Mouse (Mus musculus) liver, embryonic 13.5 days (tissue): ENCODE results near the gene Lrp2. TPM values are rescaled to one million over a fixed set of nuclear protein-coding genes. Genes with fewer than 3 reads are reported as not detected.
A peak's percentile ranks its signal among the peaks of the same experiment; 100 is the strongest.

Experiments
- ATAC-seq: fragments of 200-750 bp; cut with Nextera tagmentation; 2 replicates; pipeline ENCODE4 v1.8.0; 2017; ENCODE audit warnings: low read depth, mild to moderate bottlenecking, moderate number of reproducible peaks, moderate library complexity
- DNase-seq: peaks from one replicate; pipeline ENCODE4 v3.0.0; 2022
- H3K27ac ChIP-seq: fragments of 300-500 bp; sonication (generic); 2 replicates; pipeline ENCODE4 v1.5.1; 2015; ENCODE audit warnings: moderate library complexity, mild to moderate bottlenecking, inconsistent platforms
- H3K27me3 ChIP-seq: fragments of 300-500 bp; sonication (generic); 2 replicates; pipeline ENCODE4 v1.6.1; 2015; ENCODE audit warnings: mild to moderate bottlenecking, inconsistent platforms
- H3K36me3 ChIP-seq: fragments of 300-500 bp; sonication (generic); 2 replicates; pipeline ENCODE4 v1.6.1; 2015; ENCODE audit warnings: mild to moderate bottlenecking, inconsistent platforms
- H3K4me1 ChIP-seq: fragments of 300-500 bp; sonication (generic); replicated peaks from 2 replicates; pipeline ENCODE4 v1.6.1; 2015; ENCODE audit warnings: inconsistent platforms
- H3K4me2 ChIP-seq: fragments of 300-500 bp; sonication (generic); 2 replicates; pipeline ENCODE4 v1.6.1; 2015; ENCODE audit warnings: inconsistent platforms, mild to moderate bottlenecking, moderate library complexity
- H3K4me3 ChIP-seq: fragments of 300-500 bp; sonication (generic); replicated peaks from 2 replicates; pipeline ENCODE4 v1.5.1; 2015; ENCODE audit warnings: mild to moderate bottlenecking, inconsistent platforms
- H3K9ac ChIP-seq: fragments of 300-500 bp; sonication (generic); 2 replicates; pipeline ENCODE4 v1.6.1; 2015; ENCODE audit warnings: mild to moderate bottlenecking, inconsistent platforms
- H3K9me3 ChIP-seq: fragments of 300-500 bp; sonication (generic); replicated peaks from 2 replicates; pipeline ENCODE4 v1.6.1; 2016; ENCODE audit warnings: inconsistent platforms
- WGBS: fragments of 180-500 bp; shearing (Covaris S2); methylation state at CpG from one replicate; pipeline ENCODE4 v1.1.7; 2015; ENCODE audit not compliant: insufficient replicate concordance; 5-methylcytosine and 5-hydroxymethylcytosine counted together
- polyA plus RNA-seq: library from polyadenylated mRNA; unstranded; fragments of >200 nt; fragmentation: Nextera tagmentation; extraction: Ambion mirVana; gene quantifications from 2 replicates; pipeline ENCODE4 v1.2.1, GENCODE M21; 2015

Lrp2 gene
- polyA plus RNA-seq, 1 experiment from 2014 or later, result 0.06 TPM

GRCm38 (mm10) chr2:69603726-69604393 is 18.0 kb upstream of the Lrp2 start:
- Histone ChIP-seq H3K36me3 (no peaks in the 10 kb centered on the region), H3K9me3 (no peaks in the 10 kb centered on the region), H3K27me3 (no peaks in the 10 kb centered on the region), H3K9ac (no peak overlapping the region), H3K4me2 (no peak overlapping the region), H3K27ac (no peak overlapping the region), H3K4me3 (no peak overlapping the region), H3K4me1 (no peaks in the 10 kb centered on the region)
- DNase-seq, result no peak
- ATAC-seq, result no peak
- WGBS, result 66% methylated on average over 7 of the region's 7 CpGs

GRCm38 (mm10) chr2:69593168-69593567 is 7.3 kb upstream of the Lrp2 start:
- Histone ChIP-seq H3K27ac (no peak overlapping the region), H3K4me2 (no peak overlapping the region), H3K9ac (no peak overlapping the region), H3K4me3 (no peak overlapping the region), H3K9me3 (no peaks in the 10 kb centered on the region), H3K27me3 (peaks cover 20% of the 10 kb centered on the region), H3K4me1 (no peaks in the 10 kb centered on the region), H3K36me3 (no peaks in the 10 kb centered on the region)
- ATAC-seq (no peak), DNase-seq (no peak)
- WGBS, result 73% methylated on average over 2 of the region's 2 CpGs

- Histone ChIP-seq H3K27ac (no peak overlapping the region), H3K27me3 (peaks cover 26% of the 10 kb centered on the region), H3K4me2 (no peak overlapping the region), H3K9ac (no peak overlapping the region), H3K36me3 (no peaks in the 10 kb centered on the region), H3K4me1 (no peaks in the 10 kb centered on the region; the same call in 1 of the 2 replicates), H3K9me3 (no peaks in the 10 kb centered on the region), H3K4me3 (no peak overlapping the region)
- ATAC-seq (no peak), DNase-seq (no peak)
- 33% methylated on average over 1 of the region's 1 CpGs for WGBS
Measured at GRCm38 (mm10) chr2:69592536-69592935, 6.7 kb upstream of the Lrp2 start.

GRCm38 (mm10) chr2:69591966-69592505 is 6.2 kb upstream of the Lrp2 start:
- Histone ChIP-seq H3K27ac (no peak overlapping the region), H3K4me3 (no peak overlapping the region), H3K9me3 (no peaks in the 10 kb centered on the region), H3K36me3 (no peaks in the 10 kb centered on the region), H3K27me3 (peaks cover 31% of the 10 kb centered on the region), H3K4me1 (peaks cover 5% of the 10 kb centered on the region; the same call in 1 of the 2 replicates), H3K4me2 (no peak overlapping the region), H3K9ac (no peak overlapping the region)
- ATAC-seq (no peak), DNase-seq (no peak)
- WGBS, result 42% methylated on average over 7 of the region's 7 CpGs

- WGBS, result 55% methylated on average over 1 of the region's 1 CpGs
- H3K36me3 ChIP-seq, result no peaks in the 10 kb centered on the region
Measured at GRCm38 (mm10) chr2:69590548-69590947, 4.7 kb upstream of the Lrp2 start.

GRCm38 (mm10) chr2:69587896-69588295 is 2.0 kb upstream of the Lrp2 start:
- no peaks in the 10 kb centered on the region for H3K9me3 ChIP-seq
- H3K36me3 ChIP-seq, result no peaks in the 10 kb centered on the region
- H3K27me3 ChIP-seq, result peaks cover 72% of the 10 kb centered on the region
- ATAC-seq (no peak), DNase-seq (no peak)
- H3K4me3 ChIP-seq, result 0 out of 2 replicates have a peak overlapping the region, but pooled peaks have one; percentile 12
- peaks cover 18% of the 10 kb centered on the region for H3K4me1 ChIP-seq
- no peak overlapping the region for H3K27ac ChIP-seq
- 5% methylated on average over 16 of the region's 23 CpGs for WGBS
- H3K4me2 ChIP-seq, result peak overlapping the region; percentile 48
- H3K9ac ChIP-seq, result no peak overlapping the region

More at GRCm38 (mm10) chr2:69590548-69590947, 4.7 kb upstream of the Lrp2 start:
- ATAC-seq (no peak), DNase-seq (no peak)
- Histone ChIP-seq H3K9ac (no peak overlapping the region), H3K9me3 (no peaks in the 10 kb centered on the region), H3K27me3 (peaks cover 46% of the 10 kb centered on the region), H3K4me2 (no peak overlapping the region), H3K27ac (no peak overlapping the region), H3K4me3 (no peak overlapping the region), H3K4me1 (peaks cover 11% of the 10 kb centered on the region)

GRCm38 (mm10) chr2:69586821-69587728 is 1.2 kb upstream of the Lrp2 start:
- Histone ChIP-seq H3K4me1 (peaks cover 18% of the 10 kb centered on the region), H3K9ac (no peak overlapping the region), H3K4me3 (peak overlapping the region; percentile 33), H3K9me3 (no peaks in the 10 kb centered on the region), H3K4me2 (peak overlapping the region; percentile 48), H3K27ac (no peak overlapping the region), H3K27me3 (peaks cover 79% of the 10 kb centered on the region), H3K36me3 (no peaks in the 10 kb centered on the region)
- DNase-seq, result no peak
- WGBS, result under 1% methylated on average over 26 of the region's 26 CpGs
- no peak for ATAC-seq

- Histone ChIP-seq H3K27me3 (peaks cover 83% of the 10 kb centered on the region), H3K9ac (no peak overlapping the region), H3K4me1 (peaks cover 18% of the 10 kb centered on the region), H3K36me3 (no peaks in the 10 kb centered on the region), H3K4me2 (peak overlapping the region; percentile 69), H3K27ac (no peak overlapping the region), H3K4me3 (peak overlapping the region; percentile 53), H3K9me3 (no peaks in the 10 kb centered on the region)
- under 1% methylated on average over 59 of the region's 61 CpGs for WGBS
- DNase-seq (no peak), ATAC-seq (no peak)
Measured at GRCm38 (mm10) chr2:69585191-69585885, 527 bp downstream of the Lrp2 start.

GRCm38 (mm10) chr2:69584117-69584933 is 1.5 kb downstream of the Lrp2 start:
- WGBS, result 4% methylated on average over 20 of the region's 20 CpGs
- Histone ChIP-seq H3K4me3 (no peak overlapping the region), H3K36me3 (no peaks in the 10 kb centered on the region), H3K4me1 (peaks cover 18% of the 10 kb centered on the region), H3K27ac (no peak overlapping the region), H3K4me2 (no peak overlapping the region; the same call in 1 of the 2 replicates), H3K27me3 (peaks cover 74% of the 10 kb centered on the region), H3K9ac (no peak overlapping the region), H3K9me3 (no peaks in the 10 kb centered on the region)
- DNase-seq (no peak), ATAC-seq (no peak)

GRCm38 (mm10) chr2:69582861-69583260 is 3.0 kb downstream of the Lrp2 start:
- H3K9ac ChIP-seq, result no peak overlapping the region
- DNase-seq, result no peak
- no peak overlapping the region for H3K4me3 ChIP-seq
- H3K4me1 ChIP-seq, result peaks cover 18% of the 10 kb centered on the region
- no peaks in the 10 kb centered on the region for H3K9me3 ChIP-seq
- no peaks in the 10 kb centered on the region for H3K36me3 ChIP-seq
- 25% methylated on average over 7 of the region's 7 CpGs for WGBS
- no peak overlapping the region for H3K27ac ChIP-seq
- peaks cover 60% of the 10 kb centered on the region for H3K27me3 ChIP-seq
- no peak overlapping the region for H3K4me2 ChIP-seq
- ATAC-seq, result no peak
